Mouse (Mus musculus) midbrain, embryonic 16.5 days (tissue): Measurements from ENCODE around the gene Tmem161a. TPM values are rescaled to one million over a fixed set of nuclear protein-coding genes. Genes with fewer than 3 reads are reported as not detected.
"Not testable (repeated sequence)": the region's sequence is repeated elsewhere in the genome, so short reads cannot be mapped to it uniquely, and the experiment has no call there.

Experiments used
- ATAC-seq: fragments of 200-750 bp; cut with Nextera tagmentation; 2 replicates; pipeline ENCODE4 v1.8.0; 2017; ENCODE audit warnings: moderate TSS enrichment
- H3K27ac ChIP-seq: fragments of 300-500 bp; sonication (generic); 2 replicates; pipeline ENCODE4 v1.5.1; 2014; ENCODE audit warnings: mild to moderate bottlenecking, low read length, mixed read lengths
- H3K27me3 ChIP-seq: fragments of 300-500 bp; sonication (generic); 2 replicates; pipeline ENCODE4 v1.6.1; 2014; ENCODE audit warnings: low read depth, low read length, mixed read lengths; ENCODE audit not compliant: control insufficient read depth, insufficient read depth
- H3K36me3 ChIP-seq: fragments of 300-500 bp; sonication (generic); 2 replicates; pipeline ENCODE4 v1.6.1; 2014; ENCODE audit warnings: mild to moderate bottlenecking, low read length, moderate library complexity, mixed read lengths; ENCODE audit not compliant: control insufficient read depth, insufficient read depth
- H3K4me1 ChIP-seq: fragments of 300-500 bp; sonication (generic); 2 replicates; pipeline ENCODE4 v1.6.1; 2014; ENCODE audit warnings: mild to moderate bottlenecking, low read length, mixed read lengths; ENCODE audit not compliant: control insufficient read depth, insufficient read depth
- H3K4me2 ChIP-seq: fragments of 300-500 bp; sonication (generic); 2 replicates; pipeline ENCODE4 v1.6.1; 2014; ENCODE audit warnings: mild to moderate bottlenecking, low read length, mixed read lengths
- H3K4me3 ChIP-seq: fragments of 300-500 bp; sonication (generic); 2 replicates; pipeline ENCODE4 v1.5.1; 2014; ENCODE audit warnings: low read depth, mild to moderate bottlenecking, low read length, moderate library complexity, mixed read lengths
- H3K9ac ChIP-seq: fragments of 300-500 bp; sonication (generic); 2 replicates; pipeline ENCODE4 v1.6.1; 2014; ENCODE audit warnings: low read depth, low read length, mixed read lengths
- H3K9me3 ChIP-seq: fragments of 300-500 bp; sonication (generic); replicated peaks from 2 replicates; pipeline ENCODE4 v1.6.1; 2014; ENCODE audit warnings: mild to moderate bottlenecking, low read length, mixed read lengths; ENCODE audit not compliant: control insufficient read depth, poor library complexity, severe bottlenecking
- WGBS: fragments of 180-500 bp; shearing (Covaris S2); extraction: QIAGEN DNeasy Blood & Tissue Kit; methylation state at CpG from one replicate; pipeline ENCODE4 v1.1.7; 2014; 5-methylcytosine and 5-hydroxymethylcytosine counted together
- polyA plus RNA-seq: library from polyadenylated mRNA; unstranded; fragments of >200 nt; fragmentation: Nextera tagmentation; extraction: Ambion mirVana; gene quantifications from 2 replicates; pipeline ENCODE4 v1.2.1, GENCODE M21; 2015

Tmem161a gene
- polyA plus RNA-seq, 1 experiment from 2014 or later: 54.5 TPM

GRCm38 (mm10) chr8:70211275-70211674 lies 39.1 kb downstream of the Tmem161a start:
- H3K27ac ChIP-seq: no peak overlapping the region
- peak overlapping the region; percentile 66 for H3K4me3 ChIP-seq
- H3K4me2 ChIP-seq: peak overlapping the region; percentile 91
- H3K4me1 ChIP-seq: peaks cover 14% of the 10 kb centered on the region
- H3K9me3 ChIP-seq: no peaks in the 10 kb centered on the region
- WGBS: 54% methylated on average over 1 of the region's 1 CpGs
- ATAC-seq: no peak
- peaks cover 3% of the 10 kb centered on the region; the same call in 1 of the 2 replicates for H3K27me3 ChIP-seq
- H3K9ac ChIP-seq: peak overlapping the region; percentile 77; the same call in 1 of the 2 replicates
- no peaks in the 10 kb centered on the region for H3K36me3 ChIP-seq

- Histone ChIP-seq H3K27ac (peak overlapping the region; percentile 79), H3K4me3 (peak overlapping the region; percentile 66), H3K4me1 (peaks cover 14% of the 10 kb centered on the region), H3K9ac (peak overlapping the region; percentile 77), H3K4me2 (peak overlapping the region; percentile 91), H3K9me3 (no peaks in the 10 kb centered on the region), H3K27me3 (peaks cover 3% of the 10 kb centered on the region; the same call in 1 of the 2 replicates), H3K36me3 (no peaks in the 10 kb centered on the region)
- no peak for ATAC-seq
- 2% methylated on average over 31 of the region's 31 CpGs for WGBS
Observed at GRCm38 (mm10) chr8:70211726-70212111, 39.6 kb downstream of the Tmem161a start.

GRCm38 (mm10) chr8:70212112-70213055 lies 40.2 kb downstream of the Tmem161a start, which contains the start of gene Slc25a42:
Slc25a42 (minus strand) TSS chr8:70212305.
- H3K27ac ChIP-seq: peak within 1 kb of the TSS; percentile 79
- peaks cover 14% of the 10 kb centered on the region for H3K4me1 ChIP-seq
- H3K9ac ChIP-seq: peak within 1 kb of the TSS; percentile 77
- ATAC-seq: peak; percentile 99
- peak within 1 kb of the TSS; percentile 66 for H3K4me3 ChIP-seq
- H3K27me3 ChIP-seq: peaks cover 3% of the 10 kb centered on the region; the same call in 1 of the 2 replicates
- H3K4me2 ChIP-seq: peak within 1 kb of the TSS; percentile 91
- WGBS: under 1% methylated on average over 56 of the region's 66 CpGs
- H3K9me3 ChIP-seq: no peaks in the 10 kb centered on the region
- H3K36me3 ChIP-seq: no peaks in the 10 kb centered on the region

GRCm38 (mm10) chr8:70214411-70214810 lies 42.3 kb downstream of the Tmem161a start:
- Histone ChIP-seq H3K36me3 (no peaks in the 10 kb centered on the region), H3K4me3 (no peak overlapping the region), H3K27me3 (peaks cover 3% of the 10 kb centered on the region; the same call in 1 of the 2 replicates), H3K27ac (no peak overlapping the region), H3K9me3 (no peaks in the 10 kb centered on the region), H3K4me1 (peaks cover 15% of the 10 kb centered on the region), H3K9ac (no peak overlapping the region), H3K4me2 (no peak overlapping the region)
- WGBS: 74% methylated on average over 3 of the region's 3 CpGs
- no peak for ATAC-seq

- no peak overlapping the region for H3K4me2 ChIP-seq
- no peak overlapping the region for H3K9ac ChIP-seq
- H3K36me3 ChIP-seq: no peaks in the 10 kb centered on the region
- H3K4me1 ChIP-seq: peaks cover 15% of the 10 kb centered on the region
- peaks cover 3% of the 10 kb centered on the region; the same call in 1 of the 2 replicates for H3K27me3 ChIP-seq
- no peak overlapping the region for H3K27ac ChIP-seq
- H3K4me3 ChIP-seq: no peak overlapping the region
- H3K9me3 ChIP-seq: no peaks in the 10 kb centered on the region
- WGBS: 74% methylated on average over 5 of the region's 5 CpGs
- no peak for ATAC-seq
Observed at GRCm38 (mm10) chr8:70215092-70215491, 42.9 kb downstream of the Tmem161a start.

GRCm38 (mm10) chr8:70216161-70216560 lies 44.0 kb downstream of the Tmem161a start:
- H3K9ac ChIP-seq, ATAC-seq, H3K4me1 ChIP-seq, H3K36me3 ChIP-seq, H3K4me3 ChIP-seq, H3K4me2 ChIP-seq, H3K9me3 ChIP-seq, H3K27me3 ChIP-seq, H3K27ac ChIP-seq: not testable (repeated sequence)
- 67% methylated on average over 3 of the region's 3 CpGs for WGBS

- no peaks in the 10 kb centered on the region; the same call in 1 of the 2 replicates for H3K36me3 ChIP-seq
- H3K27me3 ChIP-seq: no peaks in the 10 kb centered on the region
- no peaks in the 10 kb centered on the region for H3K9me3 ChIP-seq
- no peak overlapping the region for H3K9ac ChIP-seq
- no peak for ATAC-seq
- no peak overlapping the region for H3K27ac ChIP-seq
- no peak overlapping the region for H3K4me2 ChIP-seq
- 82% methylated on average over 1 of the region's 1 CpGs for WGBS
- H3K4me1 ChIP-seq: peaks cover 6% of the 10 kb centered on the region; the same call in 1 of the 2 replicates
- no peak overlapping the region for H3K4me3 ChIP-seq
Observed at GRCm38 (mm10) chr8:70216566-70216965, 44.4 kb downstream of the Tmem161a start.

GRCm38 (mm10) chr8:70217441-70217840 lies 45.3 kb downstream of the Tmem161a start:
- no peak for ATAC-seq
- H3K9me3 ChIP-seq: no peaks in the 10 kb centered on the region
- no peak overlapping the region for H3K4me3 ChIP-seq
- H3K4me2 ChIP-seq: no peak overlapping the region
- H3K36me3 ChIP-seq: peaks cover 7% of the 10 kb centered on the region
- peaks cover 6% of the 10 kb centered on the region; the same call in 1 of the 2 replicates for H3K4me1 ChIP-seq
- no peaks in the 10 kb centered on the region for H3K27me3 ChIP-seq
- H3K27ac ChIP-seq: no peak overlapping the region
- no peak overlapping the region for H3K9ac ChIP-seq

- no peak overlapping the region for H3K9ac ChIP-seq
- WGBS: 56% methylated on average over 5 of the region's 5 CpGs
Observed at GRCm38 (mm10) chr8:70219107-70219684, 47.0 kb downstream of the Tmem161a start.

More at GRCm38 (mm10) chr8:70219107-70219684, 47.0 kb downstream of the Tmem161a start:
- Histone ChIP-seq H3K27ac (no peak overlapping the region), H3K9me3 (no peaks in the 10 kb centered on the region), H3K4me2 (no peak overlapping the region), H3K27me3 (no peaks in the 10 kb centered on the region), H3K36me3 (peaks cover 18% of the 10 kb centered on the region), H3K4me3 (no peak overlapping the region), H3K4me1 (peaks cover 2% of the 10 kb centered on the region; the same call in 1 of the 2 replicates)
- ATAC-seq: peak; percentile 33; the same call in 1 of the 2 replicates
